Mouse (Mus musculus): ENCODE data around the gene Bpifb9a. TPM values are rescaled to one million over a fixed set of nuclear protein-coding genes. Genes with fewer than 3 reads are reported as not detected.
"Not testable (repeated sequence)": the region's sequence is repeated elsewhere in the genome, so short reads cannot be mapped to it uniquely, and the experiment has no call there.

Gene Bpifb9a
- total and polyA plus RNA-seq, 3 experiments = not detected

DNA sequence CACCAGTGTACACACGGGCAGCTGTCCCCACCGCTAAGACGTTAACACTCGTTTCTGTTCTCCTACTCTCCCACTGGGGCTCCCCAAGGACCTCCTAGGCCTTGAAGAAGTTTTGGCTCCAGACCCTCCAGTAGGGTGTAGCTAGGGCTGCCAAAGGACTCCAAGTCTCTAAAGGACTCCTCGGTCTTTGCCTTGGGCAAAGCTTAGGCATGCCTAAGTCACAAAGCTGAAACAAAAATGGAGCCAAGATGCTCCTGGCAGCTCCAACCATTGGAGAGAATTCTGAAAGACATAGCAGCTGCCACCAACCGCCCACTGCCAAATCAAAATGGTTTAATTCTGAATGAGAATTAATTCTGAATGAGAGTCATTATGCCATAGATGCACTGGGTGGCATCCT lies 24.2 kb upstream of the Bpifb9a start:
- no peak for TF ChIP-seq MXI1 (IDR thresholded peaks at IDR 0.05; ENCODE audit: low read depth, low read length)
- TF ChIP-seq UBTF (IDR thresholded peaks at IDR 0.05; ENCODE audit: low read depth, low read length) = no peak
- no peak for TF ChIP-seq MAZ (IDR thresholded peaks at IDR 0.05; ENCODE audit: low read depth, low read length)
- TF ChIP-seq ELF1 (IDR thresholded peaks at IDR 0.05; ENCODE audit: low read depth, low read length) = no peak
- TF ChIP-seq USF2 (conservative IDR thresholded peaks at IDR 0.05; ENCODE audit: low read depth, low read length) = no peak
- no peak for TF ChIP-seq CHD2 (IDR thresholded peaks at IDR 0.05; ENCODE audit: low read length)
- no peak for TF ChIP-seq MAX (IDR thresholded peaks at IDR 0.05; ENCODE audit: low read length)
- no peak overlapping the region for H3K4me2 ChIP-seq (ENCODE audit: insufficient read depth, low read depth, poor library complexity, severe bottlenecking)
- H3K9ac ChIP-seq (ENCODE audit: insufficient read depth, low read depth) = no peak overlapping the region
- no peaks in the 10 kb centered on the region for H3K9me3 ChIP-seq (replicated peaks; ENCODE audit: low read length)
- H3K27me3 ChIP-seq (replicated peaks) = peaks cover 85% of the 10 kb centered on the region
- dilution Hi-C loops (cut with MboI; ENCODE audit: extremely low pct_ligation_motif_present, extremely low pct_unique_long_range_greater_than_20kb, low sequenced_read_pairs) (no loop called here), in situ Hi-C loops (cut with MboI; ENCODE audit: low pct_ligation_motif_present, low pct_unique_long_range_greater_than_20kb, low sequenced_read_pairs) (no loop called here)
- no peak overlapping the region for H3K27ac ChIP-seq (ENCODE audit: insufficient read depth, low read depth)
- DNase-seq (ENCODE audit: extremely low read depth) = no peak
- no peaks in the 10 kb centered on the region for H3K36me3 ChIP-seq (replicated peaks in 1 of 2; ENCODE audit: control insufficient read depth in 1 of 2, insufficient read depth in 1 of 2, low read length in 1 of 2)
- no peaks in the 10 kb centered on the region for H3K79me2 ChIP-seq (replicated peaks; ENCODE audit: control insufficient read depth, extremely low read depth, insufficient read depth, poor library complexity, severe bottlenecking)
- no peaks in the 10 kb centered on the region for H3K4me1 ChIP-seq (ENCODE audit: control insufficient read depth in 1 of 2, insufficient read depth in 2 of 2)
- H3K4me3 ChIP-seq (replicated peaks in 1 of 3; ENCODE audit: low read depth in 2 of 3, low read length in 2 of 3, poor library complexity in 1 of 3) = no peak overlapping the region

DNA sequence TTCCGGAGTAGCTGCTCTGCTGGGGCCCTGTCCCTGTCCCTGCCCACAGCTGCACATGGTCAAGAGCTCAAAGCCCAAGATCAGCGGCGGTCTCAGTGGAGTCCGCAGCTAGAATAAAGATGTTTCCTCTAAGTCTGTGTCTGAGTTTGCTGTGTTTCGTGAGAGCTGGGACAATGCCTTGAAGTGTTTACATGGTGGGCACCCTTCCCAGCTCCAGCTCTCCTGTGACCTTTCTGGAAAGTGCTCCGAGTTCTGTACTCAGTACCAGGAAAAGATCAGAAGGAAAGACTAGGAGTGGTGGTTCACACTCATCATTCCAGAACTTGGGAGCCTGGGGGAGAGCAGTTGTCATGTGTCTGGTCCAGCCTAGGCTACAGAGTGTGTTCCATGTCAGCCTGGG lies 16.9 kb upstream of the Bpifb9a start:
- H3K9me3 ChIP-seq (replicated peaks; ENCODE audit: low read length) = peaks cover 23% of the 10 kb centered on the region
- H3K4me2 ChIP-seq (ENCODE audit: insufficient read depth, low read depth, poor library complexity, severe bottlenecking) = no peak overlapping the region
- in situ Hi-C loops (cut with MboI; ENCODE audit: low pct_ligation_motif_present, low pct_unique_long_range_greater_than_20kb, low sequenced_read_pairs) (no loop called here), dilution Hi-C loops (cut with MboI; ENCODE audit: extremely low pct_ligation_motif_present, extremely low pct_unique_long_range_greater_than_20kb, low sequenced_read_pairs) (no loop called here)
- no peak overlapping the region for H3K27ac ChIP-seq (ENCODE audit: insufficient read depth, low read depth)
- no peaks in the 10 kb centered on the region for H3K4me1 ChIP-seq (ENCODE audit: control insufficient read depth in 1 of 2, insufficient read depth in 2 of 2)
- no peak for DNase-seq (ENCODE audit: extremely low read depth)
- H3K36me3 ChIP-seq (replicated peaks in 1 of 2; ENCODE audit: control insufficient read depth in 1 of 2, insufficient read depth in 1 of 2, low read length in 1 of 2) = no peaks in the 10 kb centered on the region
- H3K79me2 ChIP-seq (replicated peaks; ENCODE audit: control insufficient read depth, extremely low read depth, insufficient read depth, poor library complexity, severe bottlenecking) = no peaks in the 10 kb centered on the region
- peaks cover 61% of the 10 kb centered on the region for H3K27me3 ChIP-seq (replicated peaks)
- H3K9ac ChIP-seq (ENCODE audit: insufficient read depth, low read depth) = no peak overlapping the region
- no peak overlapping the region for H3K4me3 ChIP-seq (replicated peaks in 1 of 3; ENCODE audit: low read depth in 2 of 3, low read length in 2 of 3, poor library complexity in 1 of 3)
- TF ChIP-seq BHLHE40 (IDR thresholded peaks at IDR 0.05; ENCODE audit: low read depth, low read length) (no peak), TCF12 (IDR thresholded peaks at IDR 0.05; ENCODE audit: low read depth, low read length) (no peak), E2F4 (IDR thresholded peaks at IDR 0.05; ENCODE audit: insufficient replicate concordance, low read depth, low read length) (no peak), JUN (IDR thresholded peaks at IDR 0.05; ENCODE audit: insufficient read depth, low read depth, low read length) (no peak), MXI1 (IDR thresholded peaks at IDR 0.05; ENCODE audit: low read depth, low read length) (no peak), HCFC1 (IDR thresholded peaks at IDR 0.05; ENCODE audit: low read depth, low read length) (no peak), RAD21 (IDR thresholded peaks at IDR 0.05; ENCODE audit: low read depth, low read length) (no peak), MYC (IDR thresholded peaks at IDR 0.05; ENCODE audit: low read depth, low read length) (no peak)

DNA sequence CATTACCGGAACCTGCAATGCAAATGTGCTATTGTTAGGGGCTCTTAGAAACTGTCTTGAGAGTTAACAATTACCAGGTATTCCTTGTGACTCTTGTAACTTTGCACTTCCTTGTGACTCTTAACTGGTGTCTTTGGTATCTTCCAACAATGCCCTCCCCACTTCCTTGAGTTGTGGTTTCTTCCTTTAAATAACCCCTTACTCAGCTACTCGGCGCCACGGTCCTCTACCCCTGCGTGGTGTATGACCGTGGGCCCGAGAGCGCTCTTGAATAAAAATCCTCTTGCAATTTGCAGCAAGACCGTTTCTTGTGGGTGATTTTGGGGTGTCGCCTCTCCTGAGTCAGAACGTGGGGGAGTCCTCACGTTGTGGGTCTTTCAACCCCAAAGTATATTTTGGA lies 14.9 kb upstream of the Bpifb9a start:
- H3K9ac ChIP-seq (ENCODE audit: insufficient read depth, low read depth); H3K79me2 ChIP-seq (replicated peaks; ENCODE audit: control insufficient read depth, extremely low read depth, insufficient read depth, poor library complexity, severe bottlenecking); dilution Hi-C loops (cut with MboI; ENCODE audit: extremely low pct_ligation_motif_present, extremely low pct_unique_long_range_greater_than_20kb, low sequenced_read_pairs); in situ Hi-C loops (cut with MboI; ENCODE audit: low pct_ligation_motif_present, low pct_unique_long_range_greater_than_20kb, low sequenced_read_pairs); H3K4me2 ChIP-seq (ENCODE audit: insufficient read depth, low read depth, poor library complexity, severe bottlenecking); H3K27ac ChIP-seq (ENCODE audit: insufficient read depth, low read depth); H3K4me3 ChIP-seq (replicated peaks in 1 of 3; ENCODE audit: low read depth in 2 of 3, low read length in 2 of 3, poor library complexity in 1 of 3); H3K36me3 ChIP-seq (replicated peaks in 1 of 2; ENCODE audit: control insufficient read depth in 1 of 2, insufficient read depth in 1 of 2, low read length in 1 of 2); H3K4me1 ChIP-seq (ENCODE audit: control insufficient read depth in 1 of 2, insufficient read depth in 2 of 2); DNase-seq (ENCODE audit: extremely low read depth): not testable (repeated sequence)
- H3K9me3 ChIP-seq (replicated peaks; ENCODE audit: low read length) = peaks cover 27% of the 10 kb centered on the region
- peaks cover 43% of the 10 kb centered on the region for H3K27me3 ChIP-seq (replicated peaks)
